Mouse (Mus musculus) regulatory T cell (primary cell): ENCODE data around the gene Ptbp1.

Experiments
- in situ Hi-C: fragments of 300-600 bp; cut with MboI, MseI; formaldehyde crosslinking; loops from one replicate; pipeline ENCODE4 v1.15.1; 2025; ENCODE audit warnings: high pct_unique_total_duplicates

Gene Ptbp1

DNA sequence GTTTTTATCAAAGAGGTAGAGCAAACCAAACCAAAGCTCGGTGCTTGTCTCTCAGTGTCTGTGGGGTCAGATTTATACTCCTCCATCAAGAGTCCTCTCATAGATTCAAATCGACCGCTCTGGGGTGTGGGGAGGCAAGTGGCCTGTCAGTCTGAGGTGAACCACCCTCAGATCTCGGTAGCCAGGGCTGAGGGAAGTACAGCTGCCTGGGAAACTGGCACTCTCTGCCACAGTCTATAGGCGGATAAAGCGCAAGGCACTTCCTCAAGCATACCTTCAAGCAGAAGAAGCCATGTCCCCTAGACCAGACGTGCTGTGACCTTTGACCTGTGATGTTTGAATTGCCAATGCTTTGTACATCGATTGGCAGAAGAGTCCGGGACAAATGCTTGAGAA, 21.4 kb upstream of the Ptbp1 start:
- in situ Hi-C loops, result loop anchor here (5.0 kb wide), 1 partner anchor 90 kb away; the partner anchor contains the start of gene R3hdm4

DNA sequence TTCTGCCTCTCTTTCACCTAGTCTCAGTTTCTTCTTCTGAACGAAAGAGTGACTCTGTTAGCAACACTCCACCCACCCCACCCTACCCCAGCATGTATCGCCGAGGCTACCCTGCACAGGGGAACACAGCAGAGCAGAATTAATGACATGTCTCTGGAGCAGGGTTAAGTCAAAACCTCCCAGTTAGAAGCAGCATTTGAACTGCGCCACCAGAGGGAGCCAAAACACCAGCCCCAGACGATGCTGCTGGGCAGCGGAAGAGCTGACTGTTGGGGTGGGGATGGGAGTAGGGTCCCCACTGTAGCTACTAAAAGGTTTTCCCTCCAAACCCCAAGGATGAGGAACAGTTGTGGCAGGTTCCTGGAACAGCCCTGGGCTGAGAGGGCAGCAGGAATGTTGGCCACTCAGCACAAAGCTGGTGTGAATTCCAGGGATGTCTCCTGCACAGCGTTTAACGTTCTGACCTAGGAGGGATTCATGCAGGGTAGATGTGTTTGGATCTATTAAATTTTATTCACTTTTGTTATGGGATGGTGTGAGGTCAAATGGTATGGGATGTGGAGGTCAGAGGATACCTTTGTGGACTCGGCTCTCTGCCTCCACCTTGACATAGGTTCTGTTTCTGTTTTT, 19.3 kb upstream of the Ptbp1 start:
- in situ Hi-C loops, result loop anchor here (5.0 kb wide), 1 partner anchor 87 kb away; the partner anchor contains the start of gene R3hdm4

DNA sequence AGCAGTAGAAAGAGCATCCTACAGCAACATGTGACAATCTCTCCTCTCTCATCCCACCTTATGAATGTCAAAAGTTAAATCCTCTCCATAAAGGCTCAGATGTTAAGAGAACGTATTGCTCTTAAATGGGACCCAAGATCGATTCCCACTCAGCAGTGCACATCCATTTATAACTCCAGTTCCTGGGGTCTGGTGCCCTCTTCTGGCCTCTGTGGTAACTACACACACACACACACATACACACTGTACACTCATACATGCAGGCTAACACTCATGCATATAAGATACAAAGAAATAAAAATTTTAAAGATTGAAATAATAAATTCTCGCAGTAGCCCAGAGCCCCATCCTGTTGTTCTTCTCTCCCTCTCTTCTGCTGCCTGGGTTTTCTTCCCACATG, 17.3 kb upstream of the Ptbp1 start:
- in situ Hi-C loops, result no loop called here

DNA sequence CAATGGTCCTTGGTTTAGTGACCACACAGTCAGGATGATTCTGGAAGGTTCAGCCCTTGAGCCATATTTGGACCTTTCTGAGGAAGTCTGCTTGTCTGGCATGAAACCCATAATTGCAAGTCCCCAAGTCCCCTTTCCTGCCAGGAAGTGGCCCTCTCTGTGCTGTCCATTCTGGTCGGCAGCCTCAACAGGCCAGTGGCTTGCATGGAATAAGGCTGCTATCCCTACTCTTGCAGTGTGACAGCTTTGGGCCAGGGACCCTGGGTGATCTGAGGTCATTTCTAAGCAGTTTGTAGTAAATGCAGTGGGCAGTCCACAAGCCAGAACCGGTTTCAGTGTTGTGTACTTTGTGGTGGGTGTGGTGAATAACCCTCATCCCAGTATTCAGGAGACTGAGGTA, 16.1 kb upstream of the Ptbp1 start:
- in situ Hi-C loops, result no loop called here

DNA sequence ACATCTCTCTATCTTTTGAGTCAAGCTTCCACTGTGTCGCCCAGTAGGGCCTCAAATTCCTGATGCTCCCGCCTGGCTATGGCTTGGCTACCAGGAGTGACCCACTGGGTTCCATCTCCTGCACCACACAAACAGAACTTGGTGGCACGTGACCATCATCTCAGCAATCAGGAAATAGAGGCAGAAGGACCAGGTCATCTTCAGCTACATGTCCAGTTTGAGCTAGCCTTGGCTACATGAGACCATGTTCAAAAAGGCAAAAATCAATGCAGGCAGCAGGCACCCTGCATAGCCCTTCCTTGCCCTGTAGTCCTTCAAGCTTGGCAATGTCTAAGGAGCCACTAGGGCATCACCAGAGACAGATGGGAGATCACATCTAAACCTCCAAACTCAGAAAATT, 14.1 kb upstream of the Ptbp1 start:
- in situ Hi-C loops, result no loop called here

DNA sequence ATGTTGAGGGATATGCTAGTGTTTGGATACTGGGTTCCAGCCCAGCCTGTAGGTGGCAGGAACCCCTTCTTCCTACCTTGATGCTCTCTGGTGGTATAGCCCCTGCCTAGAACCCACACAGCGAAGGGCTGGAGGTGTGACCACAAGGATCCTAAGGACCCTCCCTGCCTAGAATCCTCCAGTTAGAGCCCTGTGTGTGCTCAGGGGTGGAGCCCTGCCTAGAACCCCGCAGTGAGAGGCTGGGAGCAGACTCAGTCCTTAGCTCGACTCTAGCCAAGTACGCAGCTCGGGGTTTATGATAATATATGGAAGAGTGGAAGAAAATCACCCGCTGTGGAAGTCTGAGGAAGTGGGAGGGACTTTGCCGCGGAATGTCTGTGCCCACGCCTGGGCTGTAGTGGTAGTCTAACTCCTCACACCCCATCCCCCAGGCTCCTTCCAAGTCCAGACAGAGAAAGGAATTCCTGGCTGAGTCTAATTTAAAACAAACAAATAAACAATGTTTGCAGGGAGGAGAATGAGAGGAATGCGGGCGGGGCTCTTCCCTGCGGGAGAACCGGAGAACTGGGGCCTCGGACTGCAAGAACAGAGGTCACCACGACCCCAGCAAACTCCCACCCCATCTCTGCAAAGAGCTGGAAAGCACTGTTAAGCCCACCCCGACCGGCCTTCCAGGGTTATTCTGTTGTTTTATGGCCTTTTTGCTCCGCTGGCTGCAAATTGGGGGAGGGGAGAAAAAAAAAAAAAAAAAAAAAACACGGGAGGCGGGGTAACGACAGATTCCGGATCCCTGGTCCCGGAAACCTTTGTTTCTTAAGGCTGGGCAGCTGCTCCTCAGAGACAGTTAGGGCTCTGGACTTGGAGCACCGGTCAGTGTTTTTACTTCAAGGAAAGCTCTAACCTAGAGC, 13.3 kb upstream of the Ptbp1 start:
- in situ Hi-C loops, result no loop called here

DNA sequence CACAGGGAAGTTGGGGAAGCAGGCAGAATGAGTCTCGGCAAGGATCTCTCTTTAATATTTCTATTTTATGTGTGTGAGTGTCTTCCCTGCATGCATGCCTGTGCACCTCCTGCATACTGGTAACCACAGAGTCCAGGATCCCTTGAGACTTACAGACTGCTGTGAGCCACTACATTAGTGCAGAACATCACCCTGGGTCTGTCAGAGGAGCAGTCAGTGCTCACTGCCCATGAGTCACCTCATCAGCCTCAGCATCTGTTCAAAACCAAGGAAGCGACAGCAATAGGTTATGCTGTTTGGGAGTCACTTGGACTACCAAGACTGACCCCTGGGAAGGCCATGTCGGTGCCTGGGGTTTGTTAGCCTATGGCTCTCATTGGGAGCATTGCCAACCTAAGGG, 11.9 kb upstream of the Ptbp1 start:
- in situ Hi-C loops, result no loop called here

DNA sequence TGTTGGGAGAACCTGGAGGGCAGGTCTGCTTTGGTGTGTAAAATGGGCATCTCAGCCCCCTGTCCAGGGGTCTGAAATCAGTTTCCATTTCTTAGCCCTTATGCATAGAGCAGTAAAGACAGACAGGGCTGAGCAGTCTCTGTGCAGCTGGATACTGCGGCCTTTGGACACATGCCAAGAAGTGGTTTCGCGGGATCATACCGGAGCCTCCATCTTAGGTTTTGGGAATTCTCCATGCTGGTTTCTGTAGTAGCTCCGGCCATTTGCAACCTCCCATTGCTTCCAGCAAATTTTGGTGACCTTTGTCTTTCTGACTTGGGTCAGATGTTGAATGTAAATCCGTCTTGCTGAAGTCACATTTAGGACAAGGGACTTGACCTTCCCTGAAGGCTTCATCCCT, 10.8 kb upstream of the Ptbp1 start:
- in situ Hi-C loops, result no loop called here

DNA sequence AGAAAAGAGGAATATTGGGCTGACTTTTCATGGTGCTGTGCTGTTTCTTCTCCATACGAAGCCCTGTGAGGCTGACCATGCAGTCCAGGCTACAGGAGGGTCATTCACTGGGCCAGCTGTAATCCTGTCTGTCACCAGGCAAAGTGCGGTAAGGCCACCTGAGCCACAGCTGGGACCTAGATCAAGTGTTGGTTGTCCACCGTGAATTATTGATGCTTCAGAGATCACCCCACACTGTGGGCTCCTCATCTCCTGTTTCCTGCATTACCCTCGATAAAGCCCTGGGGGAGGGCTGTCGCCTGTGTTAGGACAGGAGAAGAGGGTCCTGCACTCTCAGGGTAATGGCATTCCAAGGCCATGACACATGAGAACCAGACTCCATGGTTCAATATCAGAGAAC, 7.7 kb upstream of the Ptbp1 start:
- in situ Hi-C loops, result no loop called here

DNA sequence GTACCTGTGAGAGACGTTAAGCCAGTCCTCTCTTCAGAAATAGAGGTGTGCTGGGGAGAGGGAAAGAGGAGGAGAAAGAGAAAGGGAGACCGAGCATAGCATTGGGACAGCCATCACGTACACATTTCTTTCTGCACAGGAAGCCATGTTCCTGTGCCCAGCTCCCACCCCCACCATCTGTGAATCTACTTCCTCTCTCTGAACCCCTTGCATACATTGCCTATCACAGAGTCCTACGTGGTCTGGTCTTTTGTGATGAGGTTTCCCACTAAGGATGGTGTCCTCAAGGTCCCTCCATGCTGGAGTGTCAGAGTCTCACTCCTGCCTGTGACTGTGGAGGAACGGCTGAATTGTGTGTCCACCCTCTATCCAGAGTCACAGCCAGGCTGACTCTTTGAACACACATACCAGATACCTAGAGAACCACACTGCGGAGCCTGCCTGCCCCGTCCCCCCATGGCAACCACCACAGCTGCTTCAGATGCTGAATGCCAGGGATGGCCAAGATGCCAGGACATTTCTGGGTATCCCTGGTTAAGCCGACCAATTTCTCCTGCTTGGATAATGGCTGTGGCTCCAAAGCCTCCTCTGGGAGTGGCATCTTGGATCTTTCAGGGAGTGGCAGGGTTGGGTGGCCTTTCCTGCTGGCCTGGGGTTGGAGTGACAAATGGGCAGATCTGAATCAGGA, 4.1 kb upstream of the Ptbp1 start:
- in situ Hi-C loops, result loop anchor here (10.0 kb wide), 1 partner anchor 1325 kb away; the partner anchor contains the start of gene Eef2

DNA sequence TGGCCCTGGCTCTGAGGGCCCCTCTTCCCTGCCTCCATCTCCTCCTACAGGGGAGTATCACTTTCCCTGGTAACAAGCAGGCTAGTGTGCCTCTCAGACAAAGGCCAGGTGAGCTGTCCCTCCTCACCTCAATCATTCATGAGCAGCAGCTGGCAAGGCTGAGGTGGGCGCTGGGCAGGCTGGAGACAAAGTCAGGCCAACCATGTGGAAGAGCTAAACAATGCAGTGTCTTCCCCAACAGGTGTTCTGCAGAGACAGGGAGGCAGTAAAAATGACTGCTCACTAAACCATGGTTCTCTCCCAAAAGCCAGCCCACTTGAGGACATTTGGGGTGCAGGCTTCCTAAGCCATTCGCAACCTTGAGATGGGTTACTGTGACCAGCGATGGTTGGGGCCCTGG, 2.6 kb upstream of the Ptbp1 start:
- in situ Hi-C loops, result loop anchor here (10.0 kb wide), 1 partner anchor 1323 kb away; the partner anchor contains the start of gene Eef2

DNA sequence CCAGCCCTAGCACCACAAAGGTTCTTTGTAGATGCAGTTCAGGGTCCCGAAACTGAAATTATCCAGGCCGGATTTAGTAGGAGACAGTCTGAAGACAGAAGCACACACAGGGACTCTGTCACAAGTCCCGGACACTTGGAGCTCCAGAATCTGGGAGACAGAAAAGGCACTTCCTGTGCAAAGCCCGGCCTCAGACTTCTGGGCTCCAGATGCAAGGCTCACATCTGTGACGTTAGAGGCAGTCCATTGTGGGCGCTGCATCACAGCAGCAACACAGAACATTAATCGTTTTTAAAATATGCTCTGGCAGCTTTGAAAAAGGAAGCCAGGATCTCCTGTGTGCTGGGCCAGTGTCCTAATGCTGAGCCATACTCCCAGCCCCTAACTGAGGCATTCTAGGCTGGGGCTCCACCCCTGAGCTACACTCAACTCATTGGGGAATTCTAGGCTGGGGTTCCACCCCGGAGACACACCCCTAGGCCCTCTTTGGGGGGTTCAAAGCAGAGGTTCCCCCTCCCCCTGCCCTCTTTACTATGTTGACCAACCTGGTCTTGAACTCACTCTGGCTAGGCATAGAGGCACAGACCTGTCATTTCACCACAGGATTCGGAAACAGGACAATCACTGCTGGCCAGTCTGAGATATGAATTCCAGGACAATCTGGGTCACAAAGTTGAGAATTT, 2.0 kb upstream of the Ptbp1 start:
- in situ Hi-C loops, result loop anchor here (10.0 kb wide), 1 partner anchor 1323 kb away; the partner anchor contains the start of gene Eef2

DNA sequence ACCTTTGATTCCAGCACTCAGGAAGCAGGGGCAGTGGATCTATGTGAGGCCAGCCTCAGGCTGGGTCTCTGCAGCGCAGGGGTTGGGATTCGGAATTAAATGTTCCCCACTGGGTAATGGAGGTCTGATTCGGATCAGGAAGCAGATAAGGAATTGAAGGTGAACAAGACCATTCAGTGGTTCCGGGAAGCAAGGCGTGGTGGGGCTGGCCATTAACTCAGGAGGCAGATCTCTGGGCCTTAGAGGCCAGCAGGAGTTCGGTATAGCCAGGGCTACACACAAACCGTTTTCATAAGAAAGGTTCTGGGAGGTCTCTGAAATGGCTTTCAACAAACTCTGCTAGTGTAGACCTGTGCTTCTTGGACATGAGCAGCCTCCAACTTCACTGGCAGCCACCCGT, 1.4 kb upstream of the Ptbp1 start:
- in situ Hi-C loops, result loop anchor here (10.0 kb wide), 1 partner anchor 1322 kb away; the partner anchor contains the start of gene Eef2

DNA sequence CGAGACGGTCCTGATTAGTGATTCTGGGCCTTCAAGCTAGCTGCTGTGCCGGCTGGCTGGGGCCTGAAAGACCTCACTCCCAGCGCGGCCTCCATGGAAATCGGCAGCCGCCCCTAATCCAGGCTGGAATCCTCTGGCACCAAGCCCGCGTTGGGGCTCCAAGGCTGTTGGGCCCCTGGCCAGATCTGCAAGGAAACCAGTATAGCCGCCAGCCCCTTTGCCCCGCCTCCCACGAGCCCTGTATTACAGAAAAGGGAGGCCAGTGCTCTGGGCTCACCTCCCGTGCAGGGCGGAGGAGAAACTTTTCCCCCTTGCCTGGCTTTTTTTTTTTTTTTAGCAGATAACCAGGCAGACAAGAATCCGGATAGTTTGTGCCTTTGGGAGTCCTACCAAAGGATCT, 835 bp upstream of the Ptbp1 start:
- in situ Hi-C loops, result loop anchor here (10.0 kb wide), 1 partner anchor 1321 kb away; the partner anchor contains the start of gene Eef2

DNA sequence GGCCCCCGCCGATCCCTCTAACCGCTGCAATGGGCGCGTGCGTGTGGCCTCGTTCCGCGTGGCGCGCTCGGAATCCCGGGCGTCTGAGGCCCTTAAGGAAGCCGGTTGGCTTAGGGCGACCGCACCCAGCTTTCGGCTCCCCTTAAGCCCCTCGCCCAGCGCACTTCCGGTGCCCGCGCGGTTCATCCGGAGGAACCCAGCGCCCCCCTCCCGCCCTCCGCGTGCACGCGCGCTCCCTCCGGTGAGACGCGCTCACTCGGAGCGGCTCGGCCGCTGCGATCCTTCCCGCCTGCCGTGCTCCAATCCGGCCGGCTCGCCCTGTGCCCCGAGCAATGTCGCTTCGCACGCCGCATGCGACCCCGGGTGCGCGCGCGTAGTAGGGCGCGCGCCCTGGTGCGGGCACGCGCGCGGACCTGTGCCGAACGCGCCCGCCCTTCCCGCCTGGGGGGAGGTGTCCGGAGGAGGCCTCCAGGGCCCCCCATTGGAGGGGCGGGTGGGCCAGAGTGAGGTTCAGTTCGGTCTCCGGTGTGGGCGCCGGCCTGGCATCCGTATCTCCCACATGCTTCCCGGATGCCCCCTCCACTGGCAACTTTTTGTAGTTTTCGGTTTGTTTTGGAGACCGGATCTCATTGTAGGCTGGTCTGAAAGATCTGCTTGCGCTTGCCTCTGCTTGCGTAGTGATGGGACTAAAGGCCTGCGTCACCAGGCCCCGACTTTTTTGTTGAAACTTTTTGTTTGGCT, 744 bp downstream of the Ptbp1 start:
- in situ Hi-C loops, result loop anchor here (10.0 kb wide), 1 partner anchor 1320 kb away; the partner anchor contains the start of gene Eef2

DNA sequence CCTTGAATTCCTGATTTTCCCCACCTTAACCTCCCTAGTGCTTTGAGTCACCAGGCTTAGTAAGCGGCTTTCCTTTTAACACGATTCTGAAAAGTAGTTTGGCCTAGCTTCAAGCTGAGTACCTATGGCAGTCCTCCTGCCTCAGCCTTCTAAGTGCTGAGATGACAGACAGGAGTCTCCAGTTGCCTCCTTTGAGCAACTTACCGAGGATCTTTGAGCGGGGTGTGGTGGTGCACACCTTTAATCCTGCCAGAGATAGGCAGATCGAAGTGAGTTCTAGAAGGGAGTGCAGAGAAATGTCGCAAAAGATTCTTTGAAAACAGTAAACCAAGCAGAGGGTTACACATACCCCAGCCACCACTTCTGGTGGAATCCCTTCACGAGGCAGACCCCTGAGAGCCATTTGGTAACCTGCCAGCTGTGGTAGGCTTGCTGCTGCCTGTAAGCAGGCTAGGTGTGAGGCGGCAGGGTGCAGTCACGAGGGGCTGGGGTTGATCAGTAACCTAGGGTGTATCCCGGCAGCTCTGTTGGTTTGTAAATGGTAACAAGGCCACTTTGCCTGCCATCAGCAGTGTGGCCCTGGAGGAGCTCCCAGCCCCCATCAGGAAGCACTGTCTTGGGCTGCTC, 1.4 kb downstream of the Ptbp1 start:
- in situ Hi-C loops, result loop anchor here (10.0 kb wide), 1 partner anchor 1319 kb away; the partner anchor contains the start of gene Eef2

DNA sequence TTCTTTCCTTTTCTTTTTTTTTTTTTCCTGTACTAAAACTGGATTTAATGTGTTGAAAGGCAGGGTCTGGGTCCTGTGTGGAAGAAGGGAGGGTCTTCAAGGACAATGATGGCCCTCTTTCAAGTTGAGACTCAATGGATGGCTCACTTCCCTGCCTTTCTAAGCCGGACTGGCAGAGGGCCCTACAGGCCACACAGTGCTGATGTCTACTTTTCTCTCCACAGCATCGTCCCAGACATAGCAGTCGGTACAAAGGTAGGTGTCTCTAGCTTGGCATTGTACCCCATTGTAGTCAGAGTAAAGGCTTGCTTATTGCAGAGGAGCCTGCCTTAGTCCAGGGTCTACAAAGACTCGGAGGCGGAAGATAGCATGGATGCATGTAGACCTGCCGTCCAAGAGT, 2.1 kb downstream of the Ptbp1 start:
- in situ Hi-C loops, result loop anchor here (10.0 kb wide), 1 partner anchor 1319 kb away; the partner anchor contains the start of gene Eef2

DNA sequence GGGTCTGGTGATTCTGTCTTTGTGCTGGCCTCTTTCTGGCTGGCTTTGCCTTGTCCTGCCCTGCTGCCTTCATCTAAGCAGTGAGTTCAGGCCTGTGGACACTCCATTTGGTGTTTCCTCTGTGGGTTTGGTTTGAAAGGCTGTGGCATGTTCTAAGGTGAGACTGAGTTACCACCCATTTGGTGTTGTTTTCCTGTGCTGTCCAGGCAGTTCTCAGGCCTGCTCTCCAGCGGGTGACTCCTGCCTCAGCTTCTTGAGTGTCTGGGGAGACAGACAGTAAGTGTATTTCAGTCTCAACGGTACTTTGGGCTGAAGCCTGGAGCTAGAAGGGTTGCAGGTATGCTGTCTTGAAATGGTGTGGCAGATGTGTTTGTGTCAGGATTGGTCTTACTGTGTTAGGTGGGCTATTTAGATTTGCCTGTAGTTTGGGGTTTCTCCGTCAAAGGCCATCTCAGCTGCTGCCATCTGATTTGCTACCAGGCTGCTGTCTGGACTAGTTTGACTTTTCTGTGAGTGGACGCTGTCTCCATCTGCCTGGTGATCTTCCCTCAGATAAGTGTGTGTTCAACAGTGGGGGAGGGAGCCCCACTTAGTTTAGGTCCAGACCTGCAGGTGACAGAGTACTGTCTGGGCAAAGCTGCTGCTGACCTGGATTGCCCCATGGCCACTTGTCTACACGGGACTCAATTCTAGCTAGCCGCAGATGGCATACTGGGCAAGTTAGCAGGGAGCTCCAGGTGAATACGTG, 2.7 kb downstream of the Ptbp1 start:
- in situ Hi-C loops, result loop anchor here (10.0 kb wide), 1 partner anchor 1318 kb away; the partner anchor contains the start of gene Eef2

DNA sequence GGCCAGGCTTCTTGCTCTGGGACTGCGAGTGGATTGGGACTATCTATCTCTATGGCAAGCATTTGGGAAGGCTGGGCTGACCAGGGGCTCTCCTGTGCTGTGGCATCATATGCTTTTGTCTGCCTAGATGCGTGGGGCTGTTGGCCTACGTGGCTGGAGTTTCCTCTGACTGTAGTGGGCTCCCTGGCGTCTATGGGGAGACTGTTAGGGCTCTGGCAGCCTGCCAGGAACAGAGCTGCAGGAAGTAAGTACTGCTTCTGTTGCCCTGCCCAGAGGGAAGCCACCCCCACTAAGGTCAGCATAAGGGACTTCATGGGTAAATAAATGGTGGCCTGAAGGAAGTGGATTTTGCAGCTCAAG, 3.2 kb downstream of the Ptbp1 start:
- in situ Hi-C loops, result loop anchor here (10.0 kb wide), 1 partner anchor 1317 kb away; the partner anchor contains the start of gene Eef2
